Mouse (Mus musculus): ENCODE measurements around the gene Tmem183a.

DNA sequence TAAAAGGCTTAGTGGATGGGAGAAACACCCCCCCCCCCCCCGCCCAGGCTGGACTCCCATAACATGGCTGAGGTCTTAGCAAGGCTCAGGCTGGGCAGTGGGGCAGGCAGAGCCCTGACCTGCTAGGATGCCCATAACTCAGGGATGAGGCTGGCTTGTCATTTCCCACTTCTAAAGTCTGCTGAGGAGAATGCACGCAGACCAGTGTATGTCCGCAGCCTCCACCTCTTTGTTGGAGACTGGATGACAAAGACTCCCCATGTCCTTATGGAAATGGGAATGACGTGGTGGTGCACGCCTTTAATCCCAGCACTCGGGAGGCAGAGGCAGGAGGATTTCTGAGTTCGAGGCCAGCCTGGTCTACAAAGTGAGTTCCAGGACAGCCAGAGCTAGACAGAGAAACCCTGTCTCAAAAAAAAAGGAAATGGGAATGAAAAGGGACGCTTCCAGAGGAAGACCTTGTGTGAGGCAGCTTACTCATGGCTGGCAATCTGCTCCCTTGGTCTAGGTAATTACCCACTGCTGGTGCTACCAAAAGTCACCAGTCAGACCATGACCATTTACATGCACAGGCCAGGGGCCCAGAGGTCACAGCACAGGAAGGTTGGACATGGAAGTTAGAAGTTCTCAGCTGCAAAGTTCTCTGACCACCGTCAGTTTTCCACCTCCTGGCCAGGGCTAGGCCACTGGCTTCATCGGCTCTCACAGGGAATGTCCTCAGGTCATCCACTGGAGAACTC, 28.2 kb downstream of the Tmem183a start:
- TF ChIP-seq CTCF (IDR thresholded peaks at IDR 0.05; ENCODE audit: low read depth) = no peak
- no peak for TF ChIP-seq EP300 (IDR thresholded peaks at IDR 0.05; ENCODE audit: low read depth)

Measured in heart, postnatal 0 days (tissue).